ENCODE assay signal across 8 mouse cellular contexts in genomic region chr14:16364161-16364831, GRCm38 (mm10). TPM values are rescaled to one million over a fixed set of nuclear protein-coding genes. Genes with fewer than 3 reads are reported as not detected.
DNase-seq lines count a peak whose midpoint lies in the region; ATAC-seq lines count a peak whose summit lies in the region.

No protein-coding gene starts in this region.

- H3K4me3 ChIP-seq in intestine, embryonic 16.5 days (ENCODE audit: low read length) = peak overlapping the region; percentile 96
- H3K4me3 ChIP-seq in limb, embryonic 11.5 days (ENCODE audit: low read depth, low read length) = peak overlapping the region; percentile 78
- H3K4me3 ChIP-seq in midbrain, embryonic 12.5 days = peak overlapping the region; percentile 97

- ATAC-seq in intestine, embryonic 16.5 days = peak; percentile 69
- peak; percentile 73 for ATAC-seq in limb, embryonic 11.5 days (ENCODE audit: insufficient number of reproducible peaks, low FRiP score, low TSS enrichment, low read depth)
- ATAC-seq in midbrain, embryonic 12.5 days (ENCODE audit: low FRiP score, low read depth) = peak; percentile 78

- peak overlapping the region; percentile 96 for H3K27ac ChIP-seq in intestine, embryonic 16.5 days (ENCODE audit: low read length)
- peak overlapping the region; percentile 94 for H3K27ac ChIP-seq in limb, embryonic 11.5 days (replicated peaks; ENCODE audit: low read depth, low read length)
- H3K27ac ChIP-seq in midbrain, embryonic 12.5 days (replicated peaks) = peak overlapping the region; percentile 99

- no peaks in the 10 kb centered on the region for H3K27me3 ChIP-seq in intestine, embryonic 16.5 days (replicated peaks; ENCODE audit: control insufficient read depth, insufficient read depth, low read length)
- no peaks in the 10 kb centered on the region for H3K27me3 ChIP-seq in limb, embryonic 11.5 days (ENCODE audit: control insufficient read depth, insufficient read depth, low read length)
- no peaks in the 10 kb centered on the region for H3K27me3 ChIP-seq in midbrain, embryonic 12.5 days

- no peaks in the 10 kb centered on the region for H3K9me3 ChIP-seq in intestine, embryonic 16.5 days (ENCODE audit: control insufficient read depth, low read length)
- H3K9me3 ChIP-seq in limb, embryonic 11.5 days (ENCODE audit: control insufficient read depth, low read length) = no peaks in the 10 kb centered on the region
- H3K9me3 ChIP-seq in midbrain, embryonic 12.5 days = no peaks in the 10 kb centered on the region

- no peaks in the 10 kb centered on the region for H3K36me3 ChIP-seq in intestine, embryonic 16.5 days (ENCODE audit: control insufficient read depth, insufficient read depth, low read length)
- H3K36me3 ChIP-seq in limb, embryonic 11.5 days (ENCODE audit: control insufficient read depth, insufficient read depth, low read length) = no peaks in the 10 kb centered on the region
- no peaks in the 10 kb centered on the region for H3K36me3 ChIP-seq in midbrain, embryonic 12.5 days

- H3K9ac ChIP-seq in intestine, embryonic 16.5 days (ENCODE audit: low read depth, low read length) = peak overlapping the region; percentile 76
- peak overlapping the region; percentile 69 for H3K9ac ChIP-seq in limb, embryonic 11.5 days (ENCODE audit: low read length)
- H3K9ac ChIP-seq in midbrain, embryonic 12.5 days (replicated peaks) = peak overlapping the region; percentile 98

- peaks cover 13% of the 10 kb centered on the region for H3K4me1 ChIP-seq in intestine, embryonic 16.5 days (ENCODE audit: control insufficient read depth, insufficient read depth, low read length)
- 0 out of 2 replicates have a peak, but pooled peaks cover 5% of the 10 kb centered on the region for H3K4me1 ChIP-seq in limb, embryonic 11.5 days (ENCODE audit: control insufficient read depth, insufficient read depth, low read length)
- H3K4me1 ChIP-seq in midbrain, embryonic 12.5 days = peaks cover 18% of the 10 kb centered on the region

- WGBS in intestine, embryonic 16.5 days = under 1% methylated on average over 26 of the region's 32 CpGs
- under 1% methylated on average over 23 of the region's 32 CpGs for WGBS in limb, embryonic 11.5 days
- WGBS in midbrain, embryonic 12.5 days = under 1% methylated on average over 25 of the region's 32 CpGs

- DNase-seq in urinary bladder, postnatal 36 days (ENCODE audit: low spot score in 2 of 2) = peak; percentile 43 to 46
- DNase-seq in urinary bladder, adult 2 months (ENCODE audit: low spot score) = no peak
- DNase-seq in cerebellum, postnatal 4 days (ENCODE audit: low spot score in 2 of 2) = peak; percentile 29 to 49
- peak; percentile 37 to 72 for DNase-seq in gastrocnemius, postnatal 4 days (ENCODE audit: low spot score in 2 of 2)
- DNase-seq in limb, embryonic 11.5 days (ENCODE audit: low spot score) = peak; percentile 47
- peak; percentile 54 to 57 for DNase-seq in spleen, postnatal 14 days (ENCODE audit: low spot score in 2 of 2)

- H3K4me2 ChIP-seq in intestine, embryonic 16.5 days (ENCODE audit: low read depth, low read length) = peak overlapping the region; percentile 83
- H3K4me2 ChIP-seq in limb, embryonic 11.5 days (ENCODE audit: low read depth, severe bottlenecking) = peak overlapping the region; percentile 72
- peak overlapping the region; percentile 75 for H3K4me2 ChIP-seq in midbrain, embryonic 12.5 days (replicated peaks)

RNA-seq across cellular contexts. Expression of gene Top2b, which starts 0.7 kb away (rescaled TPM):
- 44.8 and 47.2 TPM in 2 replicates for polyA plus RNA-seq in urinary bladder, adult 2 months (2012; rRNA removed)
- total RNA-seq in gastrocnemius, postnatal 4 days (2021) = 100 to 1,000 TPM in 1 of 2 experiments, 10 to 100 TPM in 1; 94.5 to 110 TPM
- 20.4 and 25.6 TPM in 2 replicates for polyA plus RNA-seq in intestine, embryonic 16.5 days (2015; fragmentation: Nextera tagmentation; extraction: Ambion mirVana)
- 155 and 168 TPM in 2 replicates for polyA plus RNA-seq in limb, embryonic 11.5 days (2014; fragmentation: Nextera tagmentation; extraction: Ambion mirVana)
- polyA plus RNA-seq in midbrain, embryonic 12.5 days (2016; fragmentation: Nextera tagmentation; extraction: Ambion mirVana) = 173 and 199 TPM in 2 replicates
